Mouse (Mus musculus): ENCODE measurements around the gene Zmiz1. TPM values are rescaled to one million over a fixed set of nuclear protein-coding genes. Genes with fewer than 3 reads are reported as not detected.
A peak's percentile ranks its signal among the peaks of the same experiment; 100 is the strongest.

The Zmiz1 gene
- polyA plus RNA-seq, 1 experiment from 2014 or later: 80.3 TPM

DNA sequence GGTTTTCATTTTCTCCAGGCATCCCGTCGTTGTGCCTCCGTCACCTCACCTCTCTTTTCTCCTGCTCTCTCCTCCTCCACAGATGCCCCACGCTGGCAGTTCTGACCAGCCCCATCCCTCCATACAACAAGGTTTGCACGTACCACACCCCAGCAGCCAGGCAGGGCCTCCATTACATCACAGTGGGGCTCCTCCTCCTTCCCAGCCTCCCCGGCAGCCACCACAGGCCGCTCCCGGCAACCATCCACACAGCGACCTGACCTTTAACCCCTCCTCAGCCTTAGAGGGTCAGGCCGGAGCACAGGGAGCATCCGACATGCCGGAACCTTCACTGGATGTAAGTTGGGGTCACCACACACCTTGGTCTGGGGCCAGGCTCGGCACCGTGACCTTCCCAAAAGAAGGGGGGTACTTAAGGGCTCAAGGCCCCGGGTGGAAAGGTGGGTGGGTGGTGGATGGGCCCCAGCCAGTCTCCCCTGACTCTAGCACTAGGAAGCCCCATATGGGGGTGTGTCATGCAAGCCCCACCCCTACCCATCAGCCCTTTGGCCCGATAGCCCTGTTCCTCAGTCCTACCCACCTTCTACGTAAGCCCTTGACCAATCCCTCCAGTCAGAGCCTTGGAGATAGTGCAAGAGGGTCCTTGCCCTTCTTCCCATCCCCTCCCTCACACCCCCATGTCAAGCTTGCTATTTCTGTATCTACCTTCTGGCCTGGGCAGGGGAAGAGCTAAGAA, 202.4 kb downstream of the Zmiz1 start:
- Histone ChIP-seq H3K9me3 (no peaks in the 10 kb centered on the region), H3K9ac (replicated peaks) (no peak overlapping the region), H3K27me3 (no peaks in the 10 kb centered on the region), H3K4me1 (replicated peaks) (0 out of 2 replicates have a peak, but pooled peaks cover 6% of the 10 kb centered on the region), H3K27ac (peak overlapping the region; percentile 14; the same call in 1 of the 2 replicates), H3K4me2 (replicated peaks) (no peak overlapping the region), H3K36me3 (peaks cover 98% of the 10 kb centered on the region), H3K4me3 (replicated peaks) (no peak overlapping the region)
- WGBS: 72% methylated on average over 17 of the region's 17 CpGs
- 0 out of 2 replicates have a peak, but pooled peaks have one; percentile 18 for ATAC-seq

DNA sequence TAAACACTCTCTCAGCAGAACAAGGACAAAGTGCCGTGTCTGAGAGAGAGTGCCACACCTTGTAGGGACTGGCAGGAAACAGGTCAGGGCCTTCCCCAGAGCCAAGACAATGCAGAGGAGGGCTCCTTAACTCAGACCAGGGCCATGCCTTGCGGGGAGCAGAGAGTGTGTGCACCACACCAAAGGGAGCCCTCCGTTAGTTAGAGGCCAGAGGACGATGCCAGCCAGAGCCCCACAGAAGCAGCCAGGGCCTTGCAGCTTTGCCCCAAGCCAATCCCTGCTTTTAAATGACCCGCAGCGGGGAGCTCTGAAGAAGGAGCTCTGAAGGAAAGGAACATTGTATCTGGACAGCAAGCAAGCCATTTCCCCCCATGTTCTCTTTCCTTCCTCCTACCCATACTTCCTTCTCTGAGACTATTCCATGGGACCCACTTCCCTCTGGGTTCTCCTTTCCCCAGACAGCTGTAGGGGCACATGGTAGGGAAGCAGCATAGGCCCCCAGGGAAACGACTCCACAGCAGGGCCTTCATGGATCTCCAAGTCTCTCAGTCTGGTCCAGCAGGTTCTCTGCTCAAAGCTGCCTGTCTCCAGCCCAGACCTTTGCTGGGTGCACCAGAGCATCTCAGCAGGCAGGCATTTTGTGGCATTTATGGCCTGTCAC, 204.8 kb downstream of the Zmiz1 start:
- H3K27ac ChIP-seq: peak overlapping the region; percentile 76
- 82% methylated on average over 7 of the region's 7 CpGs for WGBS
- H3K9me3 ChIP-seq: no peaks in the 10 kb centered on the region
- 0 out of 2 replicates have a peak overlapping the region, but pooled peaks have one; percentile 23 for H3K9ac ChIP-seq (replicated peaks)
- no peak for ATAC-seq
- no peak overlapping the region for H3K4me3 ChIP-seq (replicated peaks)
- no peak overlapping the region for H3K4me2 ChIP-seq (replicated peaks)
- 0 out of 2 replicates have a peak, but pooled peaks cover 6% of the 10 kb centered on the region for H3K4me1 ChIP-seq (replicated peaks)
- no peaks in the 10 kb centered on the region for H3K27me3 ChIP-seq
- peaks cover 81% of the 10 kb centered on the region for H3K36me3 ChIP-seq

DNA sequence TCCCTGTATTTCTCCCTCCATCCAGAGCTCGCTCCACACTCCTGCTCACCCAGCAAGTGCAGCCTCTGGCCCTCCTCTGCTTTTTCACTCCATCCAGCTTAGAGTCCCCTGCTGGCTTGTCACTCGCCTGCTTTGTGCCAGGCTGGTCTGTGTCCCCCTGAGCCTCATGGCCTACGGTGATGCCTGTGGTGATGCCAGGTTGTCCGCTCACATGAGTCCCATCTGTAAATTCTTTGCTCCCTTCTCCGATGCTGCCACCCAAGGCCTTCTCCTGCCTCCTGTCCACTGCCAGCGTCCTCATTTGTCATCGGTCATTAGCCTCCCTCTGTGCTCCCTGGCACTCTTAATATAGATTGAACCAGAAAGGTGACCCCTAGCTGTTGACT, 205.3 kb downstream of the Zmiz1 start:
- 83% methylated on average over 7 of the region's 7 CpGs for WGBS
- no peak overlapping the region for H3K4me2 ChIP-seq (replicated peaks)
- H3K36me3 ChIP-seq: peaks cover 80% of the 10 kb centered on the region
- H3K9ac ChIP-seq (replicated peaks): peak overlapping the region; percentile 23; the same call in 1 of the 2 replicates
- peak overlapping the region; percentile 76 for H3K27ac ChIP-seq
- 0 out of 2 replicates have a peak, but pooled peaks cover 6% of the 10 kb centered on the region for H3K4me1 ChIP-seq (replicated peaks)
- no peak overlapping the region for H3K4me3 ChIP-seq (replicated peaks)
- H3K27me3 ChIP-seq: no peaks in the 10 kb centered on the region
- H3K9me3 ChIP-seq: no peaks in the 10 kb centered on the region
- ATAC-seq: no peak

DNA sequence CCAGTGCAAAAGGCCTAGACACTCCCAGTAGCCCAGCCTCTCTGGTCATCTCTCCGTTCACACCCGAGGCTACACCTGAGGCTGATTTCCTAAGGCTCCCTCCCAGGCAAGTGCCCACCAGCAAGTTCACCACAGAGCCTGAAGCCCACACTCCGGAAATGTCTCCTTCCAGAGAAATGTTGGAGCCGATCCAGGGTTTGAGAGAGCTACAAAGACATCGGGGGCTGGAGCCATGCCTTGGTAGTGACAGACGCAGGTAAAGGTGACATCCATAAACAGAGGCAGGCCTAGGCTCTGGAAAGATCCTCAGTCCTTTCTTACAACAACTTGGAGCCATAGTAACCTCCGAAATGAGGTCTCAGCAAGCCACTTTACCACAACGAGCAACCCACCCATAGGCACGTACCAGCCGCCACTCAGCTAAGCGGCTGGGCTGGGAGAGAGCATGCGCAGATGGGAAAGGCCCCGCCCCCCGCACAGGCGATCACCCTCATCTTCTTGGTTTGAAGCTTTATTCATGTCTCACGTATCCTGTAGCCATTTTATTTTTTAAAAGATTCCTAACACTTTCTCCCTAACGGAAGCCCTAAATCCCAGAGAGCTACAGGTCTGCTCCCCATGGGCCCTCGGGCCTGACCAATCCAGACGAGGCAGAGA, 206.5 kb downstream of the Zmiz1 start:
- no peaks in the 10 kb centered on the region for H3K9me3 ChIP-seq
- H3K4me3 ChIP-seq (replicated peaks): no peak overlapping the region
- H3K36me3 ChIP-seq: peaks cover 68% of the 10 kb centered on the region
- no peaks in the 10 kb centered on the region for H3K27me3 ChIP-seq
- H3K27ac ChIP-seq: peak overlapping the region; percentile 32
- H3K9ac ChIP-seq (replicated peaks): no peak overlapping the region
- 0 out of 2 replicates have a peak, but pooled peaks have one; percentile 14 for ATAC-seq
- 0 out of 2 replicates have a peak, but pooled peaks cover 6% of the 10 kb centered on the region for H3K4me1 ChIP-seq (replicated peaks)
- H3K4me2 ChIP-seq (replicated peaks): no peak overlapping the region
- WGBS: 64% methylated on average over 19 of the region's 19 CpGs

DNA sequence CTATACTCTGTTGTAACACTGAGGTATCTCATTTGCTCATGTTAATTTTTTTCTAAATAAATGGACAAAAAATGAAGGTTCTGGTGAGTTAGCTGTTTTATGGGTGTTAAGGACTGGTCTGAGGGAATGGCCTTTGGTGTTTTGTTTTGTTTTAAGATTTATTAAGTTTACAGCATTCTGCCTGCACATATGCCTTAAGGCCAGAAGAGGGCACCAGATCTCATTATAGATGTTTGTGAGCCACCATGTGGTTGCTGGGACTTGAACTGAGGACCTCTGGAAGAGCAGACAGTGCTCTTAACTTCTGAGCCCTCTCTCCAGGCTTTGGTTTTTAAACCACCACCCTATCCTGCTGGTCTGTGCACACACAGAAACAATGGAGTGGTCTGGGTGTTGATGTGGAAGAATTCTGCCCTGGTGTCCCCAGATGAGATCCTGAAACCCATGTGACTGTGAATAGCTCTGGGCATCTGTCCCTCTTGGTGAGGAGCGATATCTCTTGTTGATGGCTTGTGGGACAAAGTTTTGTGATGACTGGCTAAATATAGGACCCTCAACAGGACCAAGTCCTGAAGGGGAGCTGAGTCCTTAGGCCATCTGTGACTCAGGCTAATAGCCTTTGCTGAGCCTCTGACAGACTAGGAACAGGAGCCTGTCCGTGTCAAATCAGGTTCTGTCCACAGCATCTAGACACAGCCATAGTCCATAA, 207.8 kb downstream of the Zmiz1 start:
- Histone ChIP-seq H3K9me3 (no peaks in the 10 kb centered on the region), H3K4me1 (replicated peaks) (0 out of 2 replicates have a peak, but pooled peaks cover 6% of the 10 kb centered on the region), H3K4me3 (replicated peaks) (no peak overlapping the region), H3K36me3 (peaks cover 54% of the 10 kb centered on the region), H3K27me3 (no peaks in the 10 kb centered on the region), H3K4me2 (replicated peaks) (no peak overlapping the region), H3K9ac (replicated peaks) (no peak overlapping the region), H3K27ac (no peak overlapping the region)
- ATAC-seq: no peak
- 91% methylated on average over 2 of the region's 2 CpGs for WGBS

DNA sequence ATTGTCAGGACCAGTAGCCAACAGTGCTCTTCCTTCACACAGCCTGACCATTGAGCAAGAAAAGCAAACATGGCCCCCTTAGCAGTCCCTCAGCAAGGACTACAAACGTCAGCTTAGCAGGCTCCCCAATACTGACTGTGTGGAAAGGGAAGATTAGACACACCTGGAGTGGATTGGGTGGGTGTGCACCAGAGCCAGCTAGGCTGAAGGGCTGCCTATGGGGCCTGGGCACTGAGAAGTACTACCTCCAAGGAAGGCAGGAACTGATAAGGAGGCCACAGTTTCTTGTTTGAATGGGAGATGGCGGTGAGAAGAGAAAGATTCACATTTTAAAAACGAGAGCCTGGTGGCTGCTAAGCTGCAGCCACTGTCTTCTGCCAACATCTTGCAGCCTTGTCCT, 208.6 kb downstream of the Zmiz1 start:
- Histone ChIP-seq H3K27me3 (no peaks in the 10 kb centered on the region), H3K4me1 (replicated peaks) (0 out of 2 replicates have a peak, but pooled peaks cover 6% of the 10 kb centered on the region), H3K4me2 (replicated peaks) (no peak overlapping the region), H3K36me3 (peaks cover 47% of the 10 kb centered on the region), H3K4me3 (replicated peaks) (no peak overlapping the region), H3K9me3 (no peaks in the 10 kb centered on the region), H3K27ac (no peak overlapping the region), H3K9ac (replicated peaks) (no peak overlapping the region)
- WGBS: 74% methylated on average over 3 of the region's 3 CpGs
- no peak for ATAC-seq

DNA sequence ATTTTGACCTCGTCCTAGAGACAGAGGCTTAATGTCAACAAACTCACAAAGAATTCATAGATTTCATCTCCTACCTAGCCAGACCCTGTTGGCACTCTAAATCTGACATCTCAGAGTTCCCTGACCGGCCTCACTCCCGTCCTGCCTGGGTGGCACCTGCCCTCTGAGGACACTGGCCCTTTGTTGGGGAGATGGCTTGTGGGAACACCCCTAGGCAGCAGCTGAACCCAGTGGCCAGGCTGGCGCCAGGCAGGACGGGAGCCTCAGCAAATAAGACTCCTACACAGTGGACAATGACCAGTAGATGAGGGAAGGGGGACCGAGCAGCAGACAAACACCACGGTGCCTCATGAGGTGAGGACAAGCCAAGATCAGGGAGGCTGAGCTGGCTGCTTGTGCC, 220.6 kb downstream of the Zmiz1 start:
- ATAC-seq: no peak
- Histone ChIP-seq H3K27me3 (no peaks in the 10 kb centered on the region), H3K27ac (no peak overlapping the region), H3K9ac (replicated peaks) (no peak overlapping the region), H3K4me3 (replicated peaks) (no peak overlapping the region), H3K4me2 (replicated peaks) (no peak overlapping the region), H3K4me1 (replicated peaks) (no peaks in the 10 kb centered on the region), H3K36me3 (no peaks in the 10 kb centered on the region), H3K9me3 (no peaks in the 10 kb centered on the region)
- 82% methylated on average over 7 of the region's 7 CpGs for WGBS

DNA sequence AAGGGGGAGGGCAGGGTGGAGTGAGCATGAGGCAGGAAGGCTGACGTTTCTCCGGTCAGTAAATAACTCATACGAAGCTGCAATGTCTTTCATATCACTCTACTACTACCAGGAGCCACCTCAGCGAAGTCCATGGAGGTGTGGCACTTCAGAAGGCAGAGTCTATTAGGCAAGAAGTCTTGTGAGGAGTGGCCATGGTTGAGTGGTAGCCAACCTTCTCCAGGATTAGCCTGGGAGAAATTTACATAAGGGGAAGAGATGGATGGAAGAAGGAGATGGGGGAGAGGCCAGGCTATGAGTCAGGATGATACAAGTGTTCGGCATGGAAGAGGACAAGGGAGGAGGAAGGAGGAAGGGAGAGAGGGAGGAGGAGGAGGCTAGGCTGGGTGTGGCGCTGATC, 223.0 kb downstream of the Zmiz1 start:
- Histone ChIP-seq H3K4me3 (replicated peaks) (no peak overlapping the region), H3K9ac (replicated peaks) (no peak overlapping the region), H3K9me3 (no peaks in the 10 kb centered on the region), H3K4me2 (replicated peaks) (no peak overlapping the region), H3K27ac (no peak overlapping the region), H3K4me1 (replicated peaks) (no peaks in the 10 kb centered on the region), H3K36me3 (no peaks in the 10 kb centered on the region), H3K27me3 (no peaks in the 10 kb centered on the region)
- ATAC-seq: no peak
- WGBS: 78% methylated on average over 6 of the region's 6 CpGs

DNA sequence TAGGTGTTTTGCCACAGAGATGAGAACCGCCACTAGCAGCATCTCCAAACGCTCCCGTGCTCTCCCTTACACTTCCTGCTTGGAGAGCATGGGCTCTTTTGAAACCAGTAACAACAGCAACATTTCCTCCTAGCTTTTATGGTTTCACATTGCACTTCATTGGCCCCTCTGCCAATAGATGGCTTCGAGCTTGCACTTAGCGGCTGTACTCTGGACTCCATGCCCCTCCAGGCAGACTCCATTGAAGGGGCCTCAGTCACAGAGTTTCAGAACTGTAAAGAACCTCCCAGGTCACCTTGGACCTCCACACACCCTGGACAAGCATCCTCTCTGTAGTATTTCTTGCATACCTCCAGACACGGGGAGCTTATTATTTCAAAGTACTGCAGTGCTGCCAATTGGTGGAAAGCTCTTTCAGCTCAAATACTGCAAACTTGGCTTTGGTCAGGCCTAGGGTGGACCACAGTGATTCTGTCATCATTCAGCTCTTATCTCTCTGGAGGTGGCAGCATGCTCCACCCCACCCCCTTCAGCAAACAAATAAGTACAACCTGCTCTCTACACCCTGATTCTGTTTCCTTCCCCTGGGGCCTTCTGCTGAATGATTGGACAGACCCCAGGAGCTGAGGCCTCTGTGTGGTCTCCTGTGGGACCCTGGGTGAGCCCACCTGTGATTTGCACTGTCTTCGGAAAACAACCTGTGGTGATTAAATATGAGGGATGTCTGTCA, 227.4 kb downstream of the Zmiz1 start:
- Histone ChIP-seq H3K4me3 (replicated peaks) (no peak overlapping the region), H3K4me1 (replicated peaks) (no peaks in the 10 kb centered on the region), H3K27ac (no peak overlapping the region), H3K36me3 (no peaks in the 10 kb centered on the region), H3K9ac (replicated peaks) (no peak overlapping the region), H3K9me3 (no peaks in the 10 kb centered on the region), H3K27me3 (no peaks in the 10 kb centered on the region), H3K4me2 (replicated peaks) (no peak overlapping the region)
- ATAC-seq: no peak
- WGBS: 89% methylated on average over 7 of the region's 7 CpGs

DNA sequence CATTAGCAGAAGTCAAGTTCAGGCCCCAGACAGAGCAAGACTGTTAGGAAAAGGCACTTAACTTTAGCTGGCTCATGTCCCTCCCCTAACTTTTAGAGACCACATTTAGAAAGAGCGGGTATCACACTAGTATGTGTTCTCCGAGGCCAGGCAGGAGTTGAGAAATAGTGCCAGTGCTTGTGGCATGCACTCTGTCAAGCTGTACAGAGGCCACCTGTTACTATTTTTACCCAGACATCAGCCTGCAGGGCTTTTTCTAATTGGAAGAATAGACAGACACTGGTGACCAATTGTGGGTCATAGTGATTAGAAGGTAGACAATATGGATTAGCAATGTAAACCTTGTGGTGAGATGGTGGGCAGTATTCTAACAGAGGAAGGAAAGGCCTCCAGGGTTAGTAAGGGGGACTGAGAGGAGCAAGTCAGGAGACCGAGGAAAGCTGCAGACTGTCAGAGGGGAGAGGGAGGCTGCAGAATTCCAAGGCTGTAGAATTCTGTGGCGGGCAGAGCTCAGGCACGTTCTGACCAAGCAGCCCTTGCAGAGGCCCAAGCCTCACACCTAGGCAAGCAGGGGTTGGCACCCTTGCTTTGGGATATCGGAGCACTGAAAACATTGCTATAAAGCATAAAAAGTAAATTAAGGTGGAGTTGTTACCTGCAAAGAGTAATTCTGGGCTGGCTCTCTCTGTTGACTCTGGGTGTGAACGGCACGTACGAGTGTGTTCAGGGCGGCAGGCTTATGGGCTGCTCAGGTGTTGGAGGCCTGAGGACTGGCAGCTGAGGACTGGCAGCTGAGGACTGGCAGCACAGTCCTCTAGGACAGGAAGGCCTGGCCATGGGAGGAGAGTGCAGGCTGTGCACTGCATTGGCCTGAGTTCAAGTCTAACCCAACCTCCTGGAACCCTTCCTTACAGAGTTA, 228.3 kb downstream of the Zmiz1 start:
- no peak for ATAC-seq
- no peaks in the 10 kb centered on the region for H3K9me3 ChIP-seq
- no peak overlapping the region for H3K4me3 ChIP-seq (replicated peaks)
- H3K27ac ChIP-seq: no peak overlapping the region
- H3K4me2 ChIP-seq (replicated peaks): no peak overlapping the region
- no peak overlapping the region for H3K9ac ChIP-seq (replicated peaks)
- H3K36me3 ChIP-seq: no peaks in the 10 kb centered on the region
- no peaks in the 10 kb centered on the region for H3K27me3 ChIP-seq
- WGBS: 82% methylated on average over 10 of the region's 10 CpGs
- H3K4me1 ChIP-seq (replicated peaks): no peaks in the 10 kb centered on the region
